Mouse (Mus musculus): ENCODE measurements at regions not wholly inside any gene's neighbourhood (a gene's known extent, or its start where the extent isn't known, plus 50 kb on each side); places are given as distances from the start of the nearest gene placed in this dataset.

DNA sequence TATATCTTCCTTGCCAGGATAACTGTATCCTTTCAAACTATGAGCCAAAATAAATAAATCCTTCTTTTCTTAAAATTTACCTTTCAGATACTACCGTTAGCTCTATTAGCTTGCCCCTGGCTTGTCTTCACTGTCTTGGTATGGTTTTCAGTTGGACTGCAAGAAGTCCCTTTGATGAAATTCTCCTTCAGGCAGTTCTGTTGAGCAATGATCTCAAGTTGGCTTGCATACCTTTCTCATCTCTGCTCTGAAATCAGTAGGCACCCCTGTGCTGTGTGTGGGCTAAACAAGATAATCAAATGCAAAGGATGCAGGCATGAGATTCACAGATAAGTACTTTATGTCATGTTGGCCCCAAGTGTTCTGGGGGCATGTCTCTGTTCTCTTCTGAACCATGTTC is 155.2 kb upstream of the Fst start:
- Histone ChIP-seq H3K27ac (ENCODE audit: control insufficient read depth, low read depth, low read length) (no peak overlapping the region), H3K36me3 (ENCODE audit: control insufficient read depth in 1 of 2, insufficient read depth in 2 of 2, low read length in 2 of 2) (no peaks in the 10 kb centered on the region), H3K9me3 (replicated peaks; ENCODE audit: insufficient read depth, low read length) (no peaks in the 10 kb centered on the region), H3K9ac (ENCODE audit: control insufficient read depth, low read depth, low read length, poor library complexity, severe bottlenecking) (no peak overlapping the region), H3K79me2 (ENCODE audit: control insufficient read depth, insufficient read depth, low read length, poor library complexity) (no peaks in the 10 kb centered on the region), H3K4me3 (ENCODE audit: control insufficient read depth in 1 of 2, insufficient read depth in 1 of 2, low read depth in 2 of 2, low read length in 2 of 2) (no peak overlapping the region), H3K4me1 (ENCODE audit: control insufficient read depth in 1 of 2, insufficient read depth in 2 of 2, low read length in 2 of 2) (no peaks in the 10 kb centered on the region), H3K27me3 (ENCODE audit: control insufficient read depth in 1 of 2, insufficient read depth in 2 of 2, low read length in 2 of 2) (no peaks in the 10 kb centered on the region)
- TF ChIP-seq MXI1 (IDR thresholded peaks at IDR 0.05; ENCODE audit: low read depth, low read length) (no peak), TAL1 (IDR thresholded peaks at IDR 0.05; ENCODE audit: low read length) (no peak), JUND (IDR thresholded peaks at IDR 0.05; ENCODE audit: low read depth, low read length) (no peak), ZKSCAN1 (IDR thresholded peaks at IDR 0.05; ENCODE audit: low read depth, low read length) (no peak), SIN3A (IDR thresholded peaks at IDR 0.05; ENCODE audit: low read length) (no peak), RAD21 (IDR thresholded peaks at IDR 0.05; ENCODE audit: low read depth, low read length) (no peak), ETS1 (IDR thresholded peaks at IDR 0.05; ENCODE audit: low read depth, low read length) (no peak), TBP (IDR thresholded peaks at IDR 0.05; ENCODE audit: low read depth, low read length) (no peak), POLR2AphosphoS2 (IDR thresholded peaks at IDR 0.05; ENCODE audit: low read length) (no peak)
- DNase-seq (ENCODE audit: low read depth, low spot score): no peak

DNA sequence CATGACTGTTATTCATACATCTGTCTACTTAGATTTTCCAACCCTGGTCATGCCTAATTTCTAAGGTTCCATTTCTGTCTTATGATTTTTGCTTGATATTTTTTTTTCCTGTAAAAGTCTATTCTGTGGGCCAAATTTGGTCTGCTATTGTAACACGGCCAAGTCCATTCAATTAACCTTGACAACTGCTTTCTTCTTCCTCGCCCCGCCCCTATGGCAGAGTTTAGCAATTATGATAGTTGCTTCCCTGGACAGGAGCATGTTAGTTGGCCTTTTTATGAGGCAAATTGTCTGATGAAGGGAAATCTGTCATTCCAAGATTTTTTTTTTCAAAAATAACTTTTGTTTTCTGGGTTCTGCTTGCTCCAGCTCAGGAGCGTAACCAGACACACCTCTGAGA is 160.7 kb upstream of the Fst start:
- H3K27me3 ChIP-seq (ENCODE audit: control insufficient read depth in 1 of 2, insufficient read depth in 2 of 2, low read length in 2 of 2): no peaks in the 10 kb centered on the region
- no peaks in the 10 kb centered on the region for H3K9me3 ChIP-seq (replicated peaks; ENCODE audit: insufficient read depth, low read length)
- H3K36me3 ChIP-seq (ENCODE audit: control insufficient read depth in 1 of 2, insufficient read depth in 2 of 2, low read length in 2 of 2): no peaks in the 10 kb centered on the region
- H3K9ac ChIP-seq (ENCODE audit: control insufficient read depth, low read depth, low read length, poor library complexity, severe bottlenecking): no peak overlapping the region
- H3K79me2 ChIP-seq (ENCODE audit: control insufficient read depth, insufficient read depth, low read length, poor library complexity): no peaks in the 10 kb centered on the region
- no peak overlapping the region for H3K27ac ChIP-seq (ENCODE audit: control insufficient read depth, low read depth, low read length)
- DNase-seq (ENCODE audit: low read depth, low spot score): no peak
- H3K4me1 ChIP-seq (ENCODE audit: control insufficient read depth in 1 of 2, insufficient read depth in 2 of 2, low read length in 2 of 2): no peaks in the 10 kb centered on the region
- TF ChIP-seq MAZ (IDR thresholded peaks at IDR 0.05; ENCODE audit: low read depth, low read length) (no peak), TCF12 (IDR thresholded peaks at IDR 0.05; ENCODE audit: low read depth, low read length) (no peak), MXI1 (IDR thresholded peaks at IDR 0.05; ENCODE audit: low read depth, low read length) (no peak), TAL1 (IDR thresholded peaks at IDR 0.05; ENCODE audit: low read length) (no peak), POLR2AphosphoS2 (IDR thresholded peaks at IDR 0.05; ENCODE audit: low read length) (no peak), CHD2 (IDR thresholded peaks at IDR 0.05; ENCODE audit: low read length) (no peak), TBP (IDR thresholded peaks at IDR 0.05; ENCODE audit: low read depth, low read length) (no peak), RCOR1 (IDR thresholded peaks at IDR 0.05; ENCODE audit: low read depth, low read length) (no peak), ZC3H11A (IDR thresholded peaks at IDR 0.05; ENCODE audit: low read depth, low read length) (no peak), USF1 (IDR thresholded peaks at IDR 0.05; ENCODE audit: low read depth, low read length) (no peak), MYC (IDR thresholded peaks at IDR 0.05; ENCODE audit: low read depth, low read length) (no peak), E2F4 (IDR thresholded peaks at IDR 0.05; ENCODE audit: borderline replicate concordance, low read depth, low read length) (no peak), NRF1 (IDR thresholded peaks at IDR 0.05; ENCODE audit: insufficient read depth, low read depth, low read length, poor library complexity, severe bottlenecking) (no peak), CTCF (IDR thresholded peaks at IDR 0.05 in 2 of 3, conservative IDR thresholded peaks at IDR 0.05 in 1 of 3; ENCODE audit: control insufficient read depth in 1 of 3, insufficient read depth in 1 of 3, low read depth in 2 of 3, low read length in 3 of 3, poor library complexity in 1 of 3, severe bottlenecking in 1 of 3) (no peak), RAD21 (IDR thresholded peaks at IDR 0.05; ENCODE audit: low read depth, low read length) (no peak)
- H3K4me3 ChIP-seq (ENCODE audit: control insufficient read depth in 1 of 2, insufficient read depth in 1 of 2, low read depth in 2 of 2, low read length in 2 of 2): no peak overlapping the region

Measured in MEL (cell line).